Mouse (Mus musculus) adrenal gland, adult 2 months (tissue): ENCODE results near the gene Gkn3. TPM values are rescaled to one million over a fixed set of nuclear protein-coding genes. Genes with fewer than 3 reads are reported as not detected.

Source experiments
- DNase-seq: peaks from one replicate; pipeline ENCODE4 v3.0.0; 2021
- long read RNA-seq: library from polyadenylated mRNA; stranded (forward); transcript quantifications from one replicate; pipeline ENCODE4 v2.0.0, GENCODE M21; 2021
- polyA plus RNA-seq: library from polyadenylated mRNA; depleted of rRNA; stranded (reverse); fragments of >200 nt; gene quantifications from 2 replicates; pipeline ENCODE4 v1.2.3, GENCODE M21; 2012; rRNA removed
- total RNA-seq, 2 experiments: library from RNA; stranded (reverse); gene quantifications; 2 replicates each; pipeline ENCODE4 v1.2.3; 2021

Gkn3 gene
- under 1 TPM; 0.58 to 0.59 TPM for total RNA-seq
- polyA plus RNA-seq, result 0.28 and 0.69 TPM in 2 replicates
- long read RNA-seq, result 0 reads

- no peak for DNase-seq
Observed at GRCm38 (mm10) chr6:87388877-87389276, at the start of gene Gkn3. TSS of gene Gkn3 (minus strand) at chr6:87388935.

- no peak for DNase-seq
Observed at GRCm38 (mm10) chr6:87436745-87437144, 48.0 kb upstream of the Gkn3 start.

- DNase-seq, result no peak
Observed at GRCm38 (mm10) chr6:87435791-87436190, 47.1 kb upstream of the Gkn3 start.

- DNase-seq, result no peak
Observed at GRCm38 (mm10) chr6:87428487-87429044, 39.8 kb upstream of the Gkn3 start, which contains the start of gene Bmp10. TSS of gene Bmp10 (plus strand) at chr6:87428994.

- DNase-seq, result no peak
Observed at GRCm38 (mm10) chr6:87427616-87428015, 38.9 kb upstream of the Gkn3 start.

GRCm38 (mm10) chr6:87426954-87427353 is 38.2 kb upstream of the Gkn3 start:
- DNase-seq, result no peak

GRCm38 (mm10) chr6:87424037-87424816 is 35.5 kb upstream of the Gkn3 start:
- DNase-seq, result peak; percentile 41

GRCm38 (mm10) chr6:87422304-87422703 is 33.6 kb upstream of the Gkn3 start:
- no peak for DNase-seq

GRCm38 (mm10) chr6:87412011-87412410 is 23.3 kb upstream of the Gkn3 start:
- DNase-seq, result no peak

- DNase-seq, result no peak
Observed at GRCm38 (mm10) chr6:87401456-87401855, 12.7 kb upstream of the Gkn3 start.

GRCm38 (mm10) chr6:87399886-87400566 is 11.3 kb upstream of the Gkn3 start:
- DNase-seq, result no peak

- peak; percentile 54 for DNase-seq
Observed at GRCm38 (mm10) chr6:87399137-87399536, 10.4 kb upstream of the Gkn3 start.

GRCm38 (mm10) chr6:87394783-87395182 is 6.0 kb upstream of the Gkn3 start:
- no peak for DNase-seq

GRCm38 (mm10) chr6:87393466-87394205 is 4.9 kb upstream of the Gkn3 start:
- no peak for DNase-seq

GRCm38 (mm10) chr6:87389455-87389989 is 787 bp upstream of the Gkn3 start:
- DNase-seq, result no peak

GRCm38 (mm10) chr6:87386681-87387080 is 2.1 kb downstream of the Gkn3 start:
- DNase-seq, result no peak

GRCm38 (mm10) chr6:87386203-87386602 is 2.5 kb downstream of the Gkn3 start:
- DNase-seq, result peak; percentile 55

GRCm38 (mm10) chr6:87384761-87385160 is 4.0 kb downstream of the Gkn3 start:
- peak; percentile 16 for DNase-seq

GRCm38 (mm10) chr6:87383926-87384691 is 4.6 kb downstream of the Gkn3 start:
- peak; percentile 25 for DNase-seq

- DNase-seq, result no peak
Observed at GRCm38 (mm10) chr6:87373057-87373456, 15.7 kb downstream of the Gkn3 start, which contains the start of gene Gkn2. TSS of gene Gkn2 (plus strand) at chr6:87373357.

- DNase-seq, result no peak
Observed at GRCm38 (mm10) chr6:87369223-87369622, 19.5 kb downstream of the Gkn3 start.
